Mouse (Mus musculus) megakaryocyte, embryonic 14.5 days (primary cell): ENCODE measurements around the gene Tmem97. TPM values are rescaled to one million over a fixed set of nuclear protein-coding genes. Genes with fewer than 3 reads are reported as not detected.

ENCODE experiments used
- H3K27me3 ChIP-seq: replicated peaks from 2 replicates; pipeline ENCODE3; 2012; ENCODE audit warnings: inconsistent platforms
- H3K36me3 ChIP-seq: replicated peaks from 2 replicates; pipeline ENCODE3; 2012; ENCODE audit warnings: low read length, inconsistent platforms, mixed read lengths
- H3K4me1 ChIP-seq: 2 replicates; pipeline ENCODE4 v1.6.1; 2012; ENCODE audit warnings: inconsistent platforms
- H3K4me3 ChIP-seq: replicated peaks from 2 replicates; pipeline ENCODE3; 2012; ENCODE audit warnings: moderate library complexity, mild to moderate bottlenecking, inconsistent platforms
- H3K9me3 ChIP-seq: 2 replicates; pipeline ENCODE4 v1.6.1; 2012; ENCODE audit warnings: inconsistent platforms
- FLI1 ChIP-seq: IDR thresholded peaks from 2 replicates; pipeline ENCODE4 v1.6.1; 2012; ENCODE audit warnings: low read length, inconsistent platforms, mixed read lengths
- GATA1 ChIP-seq: IDR thresholded peaks from 3 replicates; pipeline ENCODE4 v1.6.1; 2012; ENCODE audit warnings: mixed read lengths, low read length, inconsistent platforms, borderline replicate concordance
- polyA plus RNA-seq: library from polyadenylated mRNA; stranded (reverse); fragments of >175 nt; gene quantifications from 2 replicates; pipeline ENCODE4 v1.2.3, GENCODE M21; 2012; ENCODE audit warnings: low replicate concordance; ENCODE audit not compliant: insufficient read depth

The Tmem97 gene
- polyA plus RNA-seq, 1 experiment = 24.2 TPM

DNA sequence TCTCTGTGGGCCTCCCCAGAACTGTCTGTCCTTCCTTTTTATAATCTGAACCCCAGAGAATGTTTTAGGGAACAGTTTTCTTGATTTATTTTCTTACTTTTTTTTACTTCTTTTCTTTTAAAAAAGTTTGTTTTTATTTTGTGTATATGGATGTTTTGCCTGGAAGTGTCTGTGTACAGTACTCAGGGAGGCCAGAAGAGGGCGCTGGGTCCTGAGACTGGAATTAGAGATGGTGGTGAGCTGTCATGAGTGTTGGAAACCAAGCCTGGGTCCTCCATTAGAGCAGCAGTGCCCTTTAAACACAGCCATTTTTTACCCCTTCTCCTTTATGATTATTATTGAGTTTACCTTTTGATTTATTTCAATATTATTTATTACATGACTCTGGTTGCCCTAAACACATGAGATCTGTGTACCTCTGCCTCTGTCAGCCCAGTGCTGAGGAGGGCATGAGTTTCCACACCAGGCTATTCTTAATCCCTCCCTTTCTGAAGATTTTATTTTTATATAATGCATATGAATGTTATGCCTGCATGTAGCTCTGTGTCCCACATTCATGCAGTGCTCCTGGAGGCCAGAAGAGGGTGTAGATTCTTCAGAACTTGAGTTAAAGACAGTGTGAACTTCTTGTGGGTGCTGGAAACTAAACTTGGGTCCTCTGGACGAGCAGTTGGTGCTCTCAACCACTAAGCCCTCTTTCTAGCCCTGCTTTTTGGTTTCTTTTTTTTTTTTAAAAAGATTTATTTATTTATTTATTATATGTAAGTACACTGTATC lies 34.8 kb downstream of the Tmem97 start:
- Histone ChIP-seq H3K9me3 (no peaks in the 10 kb centered on the region), H3K36me3 (peaks cover 67% of the 10 kb centered on the region), H3K4me1 (peaks cover 36% of the 10 kb centered on the region), H3K27me3 (no peaks in the 10 kb centered on the region), H3K4me3 (no peak overlapping the region)
- no peak for TF ChIP-seq FLI1

DNA sequence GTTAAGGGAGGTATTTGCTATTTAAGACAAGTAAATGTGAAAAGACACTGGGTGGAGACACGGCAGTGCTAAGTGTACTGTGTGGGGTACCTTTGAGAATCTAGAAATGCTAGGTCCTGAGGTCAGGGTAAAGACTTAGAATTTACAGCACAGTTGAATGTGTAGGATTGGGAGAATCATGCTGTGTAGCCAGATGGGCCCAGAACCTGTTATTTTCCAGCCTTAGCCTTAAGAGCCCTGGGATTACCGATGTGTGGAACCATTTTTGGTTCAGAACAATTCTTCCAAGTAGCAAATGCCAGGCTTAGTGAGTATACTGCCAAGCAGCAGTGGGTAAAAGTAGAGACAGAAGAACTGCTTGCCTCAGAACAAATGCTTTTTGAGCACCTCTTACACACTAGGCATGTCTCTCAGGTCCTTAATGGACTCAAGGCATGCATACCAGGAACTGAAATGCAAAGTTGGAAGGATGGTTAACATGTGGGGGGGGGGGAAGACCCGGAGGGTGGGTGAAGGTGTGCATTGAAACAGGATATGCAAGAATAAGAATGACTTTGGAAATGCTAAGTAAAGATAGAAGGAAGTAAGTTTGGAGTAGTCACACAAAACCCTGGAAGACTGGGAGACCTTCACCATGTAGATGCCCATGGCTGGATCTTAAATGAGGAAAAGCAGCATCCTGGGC lies 37.3 kb downstream of the Tmem97 start:
- Histone ChIP-seq H3K27me3 (no peaks in the 10 kb centered on the region), H3K9me3 (no peaks in the 10 kb centered on the region), H3K4me1 (peaks cover 36% of the 10 kb centered on the region), H3K4me3 (peak overlapping the region; percentile 96), H3K36me3 (peaks cover 61% of the 10 kb centered on the region)
- TF ChIP-seq FLI1 (no peak), GATA1 (no peak)

- Histone ChIP-seq H3K9me3 (no peaks in the 10 kb centered on the region), H3K4me1 (peaks cover 33% of the 10 kb centered on the region), H3K27me3 (no peaks in the 10 kb centered on the region), H3K36me3 (peaks cover 61% of the 10 kb centered on the region), H3K4me3 (peak within 1 kb of the TSS; percentile 96)
- no peak for TF ChIP-seq GATA1
- no peak for TF ChIP-seq FLI1
Observed at GRCm38 (mm10) chr11:78512025-78512957, 38.3 kb downstream of the Tmem97 start, which contains the start of the genes Tmem199 and Poldip2. Gene Tmem199 (minus strand): TSS chr11:78512172. Gene Poldip2 (plus strand): TSS chr11:78512193.

GRCm38 (mm10) chr11:78509148-78509547 lies 41.4 kb downstream of the Tmem97 start:
- Histone ChIP-seq H3K4me3 (no peak overlapping the region), H3K4me1 (peaks cover 24% of the 10 kb centered on the region), H3K27me3 (no peaks in the 10 kb centered on the region), H3K36me3 (peaks cover 62% of the 10 kb centered on the region), H3K9me3 (no peaks in the 10 kb centered on the region)
- TF ChIP-seq GATA1 (no peak), FLI1 (no peak)

GRCm38 (mm10) chr11:78505430-78505829 lies 45.1 kb downstream of the Tmem97 start:
- peaks cover 55% of the 10 kb centered on the region for H3K36me3 ChIP-seq
- TF ChIP-seq GATA1 (no peak), FLI1 (no peak)

DNA sequence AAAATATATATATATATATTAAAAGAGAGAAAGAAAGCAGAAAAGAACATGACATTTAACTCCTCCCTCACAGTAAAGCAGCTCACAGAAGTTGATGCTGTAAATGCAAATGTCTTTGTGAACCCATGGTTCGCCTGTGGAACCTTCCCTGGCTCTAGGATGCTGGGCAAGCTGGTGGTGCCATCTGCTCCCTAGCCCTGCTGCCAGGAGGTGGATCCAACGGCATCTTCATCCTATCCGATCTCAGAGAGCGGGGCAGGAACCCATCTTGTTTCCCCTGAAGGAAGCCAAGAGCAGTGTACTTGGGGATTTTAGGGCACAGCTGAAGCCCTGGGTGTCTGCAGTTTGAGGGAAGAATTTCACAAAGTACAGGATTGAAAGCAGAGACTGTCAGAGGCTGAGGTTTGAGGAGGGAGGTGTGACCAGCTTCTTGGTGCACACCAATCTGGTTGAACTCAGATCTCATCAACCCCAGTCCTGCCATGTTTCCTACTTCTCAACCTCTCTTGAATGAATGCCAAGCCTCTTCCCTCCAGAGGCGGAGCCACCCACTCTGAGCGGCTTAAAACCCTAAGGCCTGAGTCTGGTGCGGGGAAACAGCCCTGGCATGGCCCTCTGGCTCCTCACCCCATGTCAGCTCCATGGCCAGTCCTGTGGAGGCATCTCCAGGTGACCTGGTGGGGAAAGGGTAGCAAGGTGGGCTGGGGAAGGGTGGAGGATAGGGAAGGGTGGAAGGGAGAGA lies 47.5 kb downstream of the Tmem97 start, which contains the start of gene Sebox:
Sebox (plus strand) TSS at position 539 of the 742 bp plus-strand sequence.
- H3K27me3 ChIP-seq = peaks cover 50% of the 10 kb centered on the region
- H3K4me3 ChIP-seq = no peak within 1 kb of the TSS
- no peaks in the 10 kb centered on the region for H3K9me3 ChIP-seq
- TF ChIP-seq FLI1 (no peak), GATA1 (no peak)
- peaks cover 35% of the 10 kb centered on the region for H3K36me3 ChIP-seq
- peaks cover 6% of the 10 kb centered on the region for H3K4me1 ChIP-seq

More at GRCm38 (mm10) chr11:78505430-78505829, 45.1 kb downstream of the Tmem97 start:
- Histone ChIP-seq H3K4me1 (0 out of 2 replicates have a peak, but pooled peaks cover 3% of the 10 kb centered on the region), H3K9me3 (no peaks in the 10 kb centered on the region), H3K4me3 (no peak overlapping the region), H3K27me3 (peaks cover 28% of the 10 kb centered on the region)

GRCm38 (mm10) chr11:78501529-78501928 lies 49.0 kb downstream of the Tmem97 start:
- TF ChIP-seq GATA1 (no peak), FLI1 (no peak)
- Histone ChIP-seq H3K4me3 (no peak overlapping the region), H3K27me3 (peaks cover 63% of the 10 kb centered on the region), H3K9me3 (no peaks in the 10 kb centered on the region), H3K4me1 (peaks cover 21% of the 10 kb centered on the region), H3K36me3 (peaks cover 19% of the 10 kb centered on the region)

DNA sequence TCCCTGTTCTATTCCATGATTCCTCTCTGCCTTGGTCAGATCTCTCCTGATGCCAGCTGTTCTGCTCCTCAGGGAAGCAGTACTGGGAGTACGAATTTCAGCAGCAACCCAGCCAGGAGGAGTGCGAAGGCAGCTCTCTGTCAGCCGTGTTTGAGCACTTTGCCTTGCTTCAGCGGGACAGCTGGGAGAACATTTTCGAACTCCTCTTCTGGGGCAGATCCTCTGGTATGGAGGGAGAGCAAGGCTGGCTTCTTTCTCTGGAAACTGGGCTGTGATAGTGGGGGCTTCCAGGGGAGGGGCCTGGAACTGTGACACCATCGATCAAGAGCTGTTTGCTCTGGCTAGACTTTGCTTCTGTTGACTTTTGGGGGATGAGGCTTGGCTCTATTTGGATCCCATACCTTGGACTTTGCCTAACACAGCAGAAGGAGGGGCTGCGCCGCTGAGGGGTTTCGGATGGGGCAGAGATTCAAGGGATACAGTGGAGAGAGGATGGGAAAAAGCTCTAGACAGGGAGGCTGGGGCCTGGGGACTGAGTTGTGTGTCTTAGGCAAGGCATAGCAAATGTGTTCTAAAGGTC lies 49.9 kb downstream of the Tmem97 start:
- Histone ChIP-seq H3K4me1 (peaks cover 25% of the 10 kb centered on the region), H3K27me3 (peaks cover 71% of the 10 kb centered on the region), H3K4me3 (no peak overlapping the region), H3K9me3 (no peaks in the 10 kb centered on the region), H3K36me3 (peaks cover 11% of the 10 kb centered on the region)
- no peak for TF ChIP-seq FLI1
- TF ChIP-seq GATA1 = no peak
